Mouse (Mus musculus): ENCODE results near the gene Ubap1.

DNA sequence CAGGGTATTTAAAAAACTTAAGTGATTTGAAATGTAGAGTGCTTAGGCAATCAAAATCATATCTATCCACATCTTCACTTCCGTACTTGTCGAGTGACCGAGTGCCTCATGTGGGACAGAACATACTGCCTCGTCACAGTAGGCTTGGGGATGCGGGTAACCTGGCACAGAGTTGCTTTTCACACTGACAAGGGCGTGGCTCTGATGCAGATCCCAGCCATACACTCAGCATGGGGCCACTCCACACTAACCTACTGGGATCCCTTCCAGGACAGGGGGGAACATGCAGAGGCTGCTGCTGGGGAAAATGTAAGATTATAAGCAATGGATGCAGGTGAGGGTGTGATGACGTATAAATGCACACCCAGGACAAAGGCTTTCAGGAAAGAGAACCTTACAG lies 45.1 kb upstream of the Ubap1 start:
- no peak for TF ChIP-seq CTCF (IDR thresholded peaks at IDR 0.05)
- TF ChIP-seq EP300 (IDR thresholded peaks at IDR 0.05) = no peak
